Mouse (Mus musculus) embryonic stem cell, embryonic (primary cell): Measurements from ENCODE around the gene Ppp2r5d.

Experiments
- CTCF ChIA-PET, 4 experiments: fragments of 300-600 bp in 2 of 4; fragments of 350-600 bp in 2 of 4; sonication (Branson Sonifier 250); formaldehyde crosslinking; loops; one replicate each; lab custom pipeline; 2022; ENCODE audit warnings: inconsistent platforms in 2 of 4; lab: Charles Lee
- POLR2A ChIA-PET, 4 experiments: fragments of 300-600 bp in 2 of 4; fragments of 350-600 bp in 2 of 4; sonication (Branson Sonifier 250); formaldehyde crosslinking; loops; one replicate each; lab custom pipeline; 2022; ENCODE audit warnings: antibody characterized with exemption in 4 of 4, inconsistent platforms in 1 of 4; lab: Charles Lee

Ppp2r5d gene

GRCm38 (mm10) chr17:46679843-46680759 lies 24.8 kb downstream of the Ppp2r5d start:
- ChIA-PET CTCF (interaction anchor here in 2 of 4 experiments (0.5 to 1.1 kb wide), 11 partner anchors 15 to 922 kb away, joined by 3 to 18 read pairs (median 4); partner anchors contain the start of genes Klc4 (in 1 of the 2) and Mrpl2 (in 1 of the 2)), POLR2A (interaction anchor here in 3 of 4 experiments (0.6 to 11.8 kb wide), 42 partner anchors 9 to 1107 kb away, joined by 3 to 197 read pairs (median 4); partner anchors contain the start of genes Ppp2r5d (in 3 of the 3), Ptk7 (in 2 of the 3), Cnpy3 (in 1 of the 3) and Hsp90ab1 (in 1 of the 3))

GRCm38 (mm10) chr17:46678911-46679310 lies 26.0 kb downstream of the Ppp2r5d start:
- ChIA-PET POLR2A (interaction anchor here (0.6 to 11.8 kb wide), 23 partner anchors 10 to 1298 kb away, joined by 3 to 197 read pairs (median 4); partner anchors contain the start of genes Ppp2r5d (in 2 of the 4), Ptk7 (in 1 of the 4) and Tbcc (in 1 of the 4)), CTCF (interaction anchor here in 3 of 4 experiments (0.5 to 1.0 kb wide), 10 partner anchors 10 to 292 kb away, joined by 3 to 7 read pairs (median 4); partner anchors contain the start of gene Ppp2r5d (in 1 of the 3))

GRCm38 (mm10) chr17:46678416-46678815 lies 26.5 kb downstream of the Ppp2r5d start, which contains the start of gene Mea1:
Mea1 (plus strand) TSS chr17:46678793.
- ChIA-PET POLR2A (interaction anchor here (0.6 to 11.8 kb wide), 25 partner anchors 10 to 1299 kb away, joined by 3 to 197 read pairs (median 4); partner anchors contain the start of genes Ppp2r5d (in 2 of the 4), Ptk7 (in 1 of the 4) and Tbcc (in 1 of the 4)), CTCF (interaction anchor here in 3 of 4 experiments (0.6 to 1.0 kb wide), 11 partner anchors 9 to 906 kb away, joined by 3 to 8 read pairs (median 4); partner anchors contain the start of genes Polr1c (in 1 of the 3), Ppp2r5d (in 1 of the 3) and Yipf3 (in 1 of the 3))

- CTCF ChIA-PET: interaction anchor here in 2 of 4 experiments (0.6 to 1.5 kb wide), 6 partner anchors 8 to 126 kb away, joined by 3 to 5 read pairs (median 4); no protein-coding TSS in a partner anchor
These were observed 30.2 kb downstream of the Ppp2r5d start for GRCm38 (mm10) chr17:46674530-46675283.

GRCm38 (mm10) chr17:46673850-46674529 lies 30.9 kb downstream of the Ppp2r5d start, which contains the start of gene Rrp36:
Rrp36 (minus strand) TSS chr17:46674352.
- ChIA-PET POLR2A (interaction anchor here in 3 of 4 experiments (0.6 to 10.4 kb wide), 43 partner anchors 8 to 846 kb away, joined by 3 to 84 read pairs (median 4); partner anchors contain the start of genes Cnpy3 (in 2 of the 3), Cul7 (in 2 of the 3), Ppp2r5d (in 2 of the 3) and Klc4 (in 1 of the 3)), CTCF (interaction anchor here in 3 of 4 experiments (0.5 to 1.5 kb wide), 9 partner anchors 9 to 234 kb away, joined by 3 to 5 read pairs (median 3); partner anchors contain the start of gene Ppp2r5d (in 1 of the 3))

More at GRCm38 (mm10) chr17:46674530-46675283, 30.2 kb downstream of the Ppp2r5d start:
- POLR2A ChIA-PET: interaction anchor here in 3 of 4 experiments (0.6 to 3.0 kb wide), 39 partner anchors 8 to 846 kb away, joined by 3 to 26 read pairs (median 4); partner anchors contain the start of genes Cnpy3 (in 2 of the 3), Cul7 (in 2 of the 3), Ppp2r5d (in 2 of the 3) and Klc4 (in 1 of the 3)

GRCm38 (mm10) chr17:46669911-46670310 lies 35.0 kb downstream of the Ppp2r5d start:
- CTCF ChIA-PET: interaction anchor here in 3 of 4 experiments (0.6 to 1.9 kb wide), 5 partner anchors 13 to 298 kb away, joined by 3 to 6 read pairs (median 3); no protein-coding TSS in a partner anchor
- POLR2A ChIA-PET: interaction anchor here in 3 of 4 experiments (0.6 to 10.4 kb wide), 8 partner anchors 9 to 117 kb away, joined by 3 to 84 read pairs (median 9); partner anchors contain the start of genes Klhdc3 (in 2 of the 3), Mea1 (in 2 of the 3) and 2310039H08Rik (in 1 of the 3)

GRCm38 (mm10) chr17:46667712-46668111 lies 37.2 kb downstream of the Ppp2r5d start:
- ChIA-PET POLR2A (interaction anchor here in 3 of 4 experiments (0.9 to 10.4 kb wide), 21 partner anchors 8 to 147 kb away, joined by 3 to 84 read pairs (median 4); partner anchors contain the start of genes Klhdc3 (in 2 of the 3), Mea1 (in 2 of the 3), Cul7 (in 1 of the 3) and Ppp2r5d (in 1 of the 3)), CTCF (interaction anchor here (0.5 to 1.6 kb wide), 7 partner anchors 20 to 1765 kb away, joined by 3 to 5 read pairs (median 3); partner anchors contain the start of gene Apobec2 (in 1 of the 4))

- ChIA-PET POLR2A (interaction anchor here in 2 of 4 experiments (0.6 to 2.4 kb wide), 7 partner anchors 10 to 178 kb away, joined by 3 to 12 read pairs (median 3); partner anchors contain the start of genes Cul7 (in 1 of the 2) and Ppp2r5d (in 1 of the 2)), CTCF (interaction anchor here in 2 of 4 experiments (0.6 kb wide), 3 partner anchors 34 to 291 kb away, joined by 3 to 10 read pairs (median 6); partner anchors contain the start of gene Ptk7 (in 1 of the 2))
These were observed 42.2 kb downstream of the Ppp2r5d start for GRCm38 (mm10) chr17:46662730-46663129.

- CTCF ChIA-PET: interaction anchor here in 1 of 4 experiments (0.7 kb wide), 1 partner anchor 205 kb away, joined by 3 read pairs; no protein-coding TSS in a partner anchor
- POLR2A ChIA-PET: interaction anchor here in 3 of 4 experiments (0.6 to 2.4 kb wide), 4 partner anchors 9 to 120 kb away, joined by 3 to 12 read pairs (median 4); partner anchors contain the start of genes Cul7 (in 1 of the 3), Ppp2r5d (in 1 of the 3) and Rpl7l1 (in 1 of the 3)
These were observed 42.9 kb downstream of the Ppp2r5d start for GRCm38 (mm10) chr17:46661981-46662380.

GRCm38 (mm10) chr17:46661351-46661750 lies 43.6 kb downstream of the Ppp2r5d start:
- CTCF ChIA-PET: no interaction called here
- POLR2A ChIA-PET: interaction anchor here in 2 of 4 experiments (0.6 to 2.5 kb wide), 5 partner anchors 8 to 197 kb away, joined by 3 to 16 read pairs (median 6); partner anchors contain the start of genes Bicral (in 1 of the 2), Cul7 (in 1 of the 2) and Mea1 (in 1 of the 2)

- CTCF ChIA-PET: interaction anchor here in 3 of 4 experiments (0.6 to 1.3 kb wide), 5 partner anchors 19 to 763 kb away, joined by 3 to 13 read pairs (median 3); partner anchors contain the start of gene Tjap1 (in 1 of the 3)
- POLR2A ChIA-PET: interaction anchor here in 3 of 4 experiments (0.6 to 2.4 kb wide), 9 partner anchors 9 to 118 kb away, joined by 3 to 13 read pairs (median 6); partner anchors contain the start of gene Mea1 (in 1 of the 3)
These were observed 48.9 kb downstream of the Ppp2r5d start for GRCm38 (mm10) chr17:46656054-46656453.

- ChIA-PET POLR2A (interaction anchor here in 3 of 4 experiments (0.6 to 3.2 kb wide), 26 partner anchors 10 to 684 kb away, joined by 3 to 17 read pairs (median 4); partner anchors contain the start of genes Ppp2r5d (in 2 of the 3), Rrp36 (in 2 of the 3), Klhdc3 (in 1 of the 3) and Mea1 (in 1 of the 3)), CTCF (interaction anchor here in 2 of 4 experiments (0.6 to 1.8 kb wide), 4 partner anchors 8 to 676 kb away, joined by 3 to 17 read pairs (median 4); no protein-coding TSS in a partner anchor)
These were observed 53.0 kb downstream of the Ppp2r5d start for GRCm38 (mm10) chr17:46651755-46652547.

GRCm38 (mm10) chr17:46651292-46651691 lies 53.6 kb downstream of the Ppp2r5d start:
- POLR2A ChIA-PET: interaction anchor here in 3 of 4 experiments (0.6 to 3.2 kb wide), 25 partner anchors 9 to 683 kb away, joined by 3 to 17 read pairs (median 4); partner anchors contain the start of genes Ppp2r5d (in 2 of the 3), Rrp36 (in 2 of the 3), Klhdc3 (in 1 of the 3) and Mea1 (in 1 of the 3)
- CTCF ChIA-PET: interaction anchor here (0.6 to 1.8 kb wide), 5 partner anchors 8 to 677 kb away, joined by 3 to 17 read pairs (median 3); no protein-coding TSS in a partner anchor
